Mouse (Mus musculus): ENCODE data around the gene Slc5a5. TPM values are rescaled to one million over a fixed set of nuclear protein-coding genes. Genes with fewer than 3 reads are reported as not detected.
"Not testable (repeated sequence)": the region's sequence is repeated elsewhere in the genome, so short reads cannot be mapped to it uniquely, and the experiment has no call there.

Gene Slc5a5
- total RNA-seq, 2 experiments from 2014 or later, result not detected

- no peak for DNase-seq
Observed at GRCm38 (mm10) chr8:70903112-70903511, 10.6 kb upstream of the Slc5a5 start.

GRCm38 (mm10) chr8:70902211-70902610 lies 9.7 kb upstream of the Slc5a5 start:
- DNase-seq, result no peak

GRCm38 (mm10) chr8:70900872-70901387 lies 8.4 kb upstream of the Slc5a5 start:
- DNase-seq, result no peak

GRCm38 (mm10) chr8:70899226-70899625 lies 6.7 kb upstream of the Slc5a5 start:
- no peak for DNase-seq

GRCm38 (mm10) chr8:70898661-70899198 lies 6.2 kb upstream of the Slc5a5 start:
- DNase-seq, result no peak

GRCm38 (mm10) chr8:70897681-70898413 lies 5.3 kb upstream of the Slc5a5 start:
- DNase-seq, result peak; percentile 85 to 94

- peak; percentile 97 to 99 for DNase-seq
Observed at GRCm38 (mm10) chr8:70897021-70897680, 4.6 kb upstream of the Slc5a5 start, which contains the start of gene Rpl18a. Gene Rpl18a (minus strand): TSS chr8:70897412.

GRCm38 (mm10) chr8:70896316-70897020 lies 3.9 kb upstream of the Slc5a5 start:
- DNase-seq, result no peak

- DNase-seq, result not testable (repeated sequence)
Observed at GRCm38 (mm10) chr8:70895571-70896259, 3.2 kb upstream of the Slc5a5 start.

- DNase-seq, result no peak
Observed at GRCm38 (mm10) chr8:70894771-70895545, 2.4 kb upstream of the Slc5a5 start.

GRCm38 (mm10) chr8:70894385-70894720 lies 1.8 kb upstream of the Slc5a5 start:
- no peak for DNase-seq

- DNase-seq, result peak; percentile 67 to 82
Observed at GRCm38 (mm10) chr8:70893656-70894384, 1.3 kb upstream of the Slc5a5 start.

- DNase-seq, result no peak
Observed at GRCm38 (mm10) chr8:70892896-70893655, 519 bp upstream of the Slc5a5 start.

GRCm38 (mm10) chr8:70891356-70891755 lies 1.2 kb downstream of the Slc5a5 start:
- DNase-seq, result no peak

- no peak for DNase-seq
Observed at GRCm38 (mm10) chr8:70890656-70891055, 1.9 kb downstream of the Slc5a5 start.

GRCm38 (mm10) chr8:70887669-70888068 lies 4.9 kb downstream of the Slc5a5 start:
- no peak for DNase-seq

- DNase-seq, result no peak
Observed at GRCm38 (mm10) chr8:70885612-70886011, 6.9 kb downstream of the Slc5a5 start.

- no peak for DNase-seq
Observed at GRCm38 (mm10) chr8:70884683-70885082, 7.9 kb downstream of the Slc5a5 start.

GRCm38 (mm10) chr8:70884186-70884585 lies 8.4 kb downstream of the Slc5a5 start:
- no peak for DNase-seq

GRCm38 (mm10) chr8:70880546-70880945 lies 12.0 kb downstream of the Slc5a5 start:
- peak; percentile 53 to 55 for DNase-seq
